Mouse (Mus musculus) liver, embryonic 18 days (tissue): ENCODE data around the gene Peli1. TPM values are rescaled to one million over a fixed set of nuclear protein-coding genes. Genes with fewer than 3 reads are reported as not detected.

Experiments used
- polyA plus RNA-seq: library from polyadenylated mRNA; depleted of rRNA; stranded (reverse); fragments of >200 nt; gene quantifications from 2 replicates; pipeline ENCODE4 v1.2.3, GENCODE M21; 2012; rRNA removed

Peli1 gene
- 7.2 and 7.3 TPM in 2 replicates for polyA plus RNA-seq

DNA sequence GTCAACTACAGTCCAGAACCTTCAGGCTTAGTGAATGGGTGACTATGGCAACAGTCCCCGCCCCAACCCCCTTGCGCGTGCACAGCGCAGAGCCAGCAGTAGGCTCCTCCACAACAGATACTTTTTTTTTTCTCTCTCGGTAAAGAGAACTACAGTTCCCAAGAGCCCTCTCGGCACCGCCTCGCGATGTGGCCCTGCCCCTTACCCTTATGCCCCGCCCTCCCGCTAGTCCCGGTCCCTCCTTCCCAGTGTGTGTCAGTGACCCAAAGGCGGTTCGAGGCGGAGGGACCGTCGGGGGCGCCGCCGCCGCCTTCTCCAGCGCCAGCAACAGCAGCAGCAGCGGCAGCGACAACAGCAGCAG is at the start of gene Peli1:
TSS of gene Peli1 (plus strand) at position 225 of the 361 bp plus-strand sequence.

Other genes starting within 250 kb of the Peli1 start
- gene Vps54, start 148.0 kb downstream of the Peli1 start, polyA plus RNA-seq: 10.0 and 10.1 TPM in 2 replicates